Mouse (Mus musculus): ENCODE measurements at regions not wholly inside any gene's neighbourhood (a gene's known extent, or its start where the extent isn't known, plus 50 kb on each side); places are given as distances from the start of the nearest gene placed in this dataset.

- peak; percentile 44 for DNase-seq
Observed at GRCm38 (mm10) chr16:93246825-93247224, 357.0 kb downstream of the Setd4 start.

GRCm38 (mm10) chr16:93245738-93246137 is 358.1 kb downstream of the Setd4 start:
- DNase-seq, result no peak

- DNase-seq, result no peak
Observed at GRCm38 (mm10) chr16:93238898-93239297, 365.0 kb downstream of the Setd4 start.

GRCm38 (mm10) chr16:93238326-93238725 is 365.5 kb downstream of the Setd4 start:
- no peak for DNase-seq

GRCm38 (mm10) chr16:93225644-93226043 is 378.2 kb downstream of the Setd4 start:
- no peak for DNase-seq

GRCm38 (mm10) chr16:93225196-93225595 is 378.7 kb downstream of the Setd4 start:
- no peak for DNase-seq

GRCm38 (mm10) chr16:93219731-93220130 is 384.1 kb downstream of the Setd4 start:
- no peak for DNase-seq

- peak; percentile 11 for DNase-seq
Observed at GRCm38 (mm10) chr16:93218402-93218801, 385.5 kb downstream of the Setd4 start.

GRCm38 (mm10) chr16:93217600-93218226 is 386.1 kb downstream of the Setd4 start:
- no peak for DNase-seq

GRCm38 (mm10) chr16:93215630-93216029 is 388.2 kb downstream of the Setd4 start:
- DNase-seq, result no peak

- no peak for DNase-seq
Observed at GRCm38 (mm10) chr16:93213618-93214017, 387.7 kb upstream of the Runx1 start.

GRCm38 (mm10) chr16:93207675-93208074 is 381.7 kb upstream of the Runx1 start:
- DNase-seq, result no peak

GRCm38 (mm10) chr16:93207217-93207616 is 381.3 kb upstream of the Runx1 start:
- no peak for DNase-seq

- DNase-seq, result no peak
Observed at GRCm38 (mm10) chr16:93206325-93206724, 380.4 kb upstream of the Runx1 start.

GRCm38 (mm10) chr16:93204601-93205000 is 378.7 kb upstream of the Runx1 start:
- no peak for DNase-seq

GRCm38 (mm10) chr16:93202591-93202990 is 376.6 kb upstream of the Runx1 start:
- no peak for DNase-seq

- DNase-seq, result no peak
Observed at GRCm38 (mm10) chr16:93197300-93197699, 371.4 kb upstream of the Runx1 start.

- DNase-seq, result no peak
Observed at GRCm38 (mm10) chr16:93193921-93194481, 368.1 kb upstream of the Runx1 start.

- DNase-seq, result no peak
Observed at GRCm38 (mm10) chr16:93193263-93193662, 367.3 kb upstream of the Runx1 start.

- no peak for DNase-seq
Observed at GRCm38 (mm10) chr16:93192651-93193173, 366.8 kb upstream of the Runx1 start.

GRCm38 (mm10) chr16:93191174-93191573 is 365.2 kb upstream of the Runx1 start:
- no peak for DNase-seq

GRCm38 (mm10) chr16:93190301-93190700 is 364.4 kb upstream of the Runx1 start:
- DNase-seq, result no peak

GRCm38 (mm10) chr16:93189875-93190274 is 363.9 kb upstream of the Runx1 start:
- DNase-seq, result no peak

GRCm38 (mm10) chr16:93189412-93189811 is 363.5 kb upstream of the Runx1 start:
- DNase-seq, result peak; percentile 22

GRCm38 (mm10) chr16:93186554-93186953 is 360.6 kb upstream of the Runx1 start:
- no peak for DNase-seq
